Comparison of ENCODE assay signal across 13 mouse cellular contexts in the genomic region with DNA sequence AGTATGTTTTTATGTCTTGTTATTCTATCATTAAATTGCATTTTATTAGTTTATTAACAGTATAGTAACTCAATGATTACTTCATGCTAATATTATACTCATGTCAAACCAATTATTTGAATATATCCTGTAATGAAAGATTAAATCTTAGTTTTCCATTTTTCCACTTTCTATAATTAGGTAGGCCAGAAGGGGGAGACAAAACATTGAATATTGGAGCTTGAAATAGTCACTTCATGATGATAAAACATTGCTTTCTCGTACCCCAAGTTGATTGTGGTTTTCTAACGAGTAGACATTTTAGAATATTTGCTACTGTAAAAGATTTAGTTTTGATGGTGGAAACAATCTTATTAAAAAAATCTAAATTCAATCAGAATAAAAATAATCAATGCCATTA.
DNase-seq lines count a peak whose midpoint lies in the region; ATAC-seq and TF ChIP-seq lines count a peak whose summit lies in the region.
"Had no signal": no experiment of that assay in that cellular context is flagged by ENCODE, and none has a peak within 500 bp of the region (broad histone marks: within the 10 kb centered on the region; RNA-seq: fewer than 3 reads in every experiment).

No protein-coding gene starts in this region.

- no peak overlapping the region for H3K4me3 ChIP-seq in hindbrain, embryonic 11.5 days (ENCODE audit: low read depth, low read length)
- no peak overlapping the region for H3K4me3 ChIP-seq in hindbrain, embryonic 10.5 days
- no peak overlapping the region for H3K4me3 ChIP-seq in lung, postnatal 0 days (ENCODE audit: low read depth, low read length)
- H3K4me3 ChIP-seq: forebrain, embryonic 13.5 days; midbrain, embryonic 13.5 days had no signal

- no peak for TF ChIP-seq EP300 in lung, postnatal 0 days (IDR thresholded peaks at IDR 0.05)

- H3K9ac ChIP-seq in hindbrain, embryonic 11.5 days (ENCODE audit: low read depth, low read length) = no peak overlapping the region
- no peak overlapping the region for H3K9ac ChIP-seq in lung, postnatal 0 days (replicated peaks; ENCODE audit: low read depth)
- H3K9ac ChIP-seq: forebrain, embryonic 13.5 days; liver, embryonic 14.5 days; midbrain, embryonic 13.5 days had no signal

- WGBS in hindbrain, embryonic 11.5 days = 81% methylated on average over 2 of the region's 2 CpGs
- WGBS in hindbrain, embryonic 10.5 days = 81% methylated on average over 2 of the region's 2 CpGs
- 43% methylated on average over 2 of the region's 2 CpGs for WGBS in lung, postnatal 0 days

- no peaks in the 10 kb centered on the region for H3K27me3 ChIP-seq in hindbrain, embryonic 11.5 days (ENCODE audit: control insufficient read depth, insufficient read depth, low read length)
- H3K27me3 ChIP-seq in hindbrain, embryonic 10.5 days (ENCODE audit: insufficient read depth, poor library complexity, severe bottlenecking) = no peaks in the 10 kb centered on the region
- no peaks in the 10 kb centered on the region for H3K27me3 ChIP-seq in lung, postnatal 0 days (replicated peaks; ENCODE audit: insufficient read depth, low read length)
- H3K27me3 ChIP-seq: forebrain, embryonic 13.5 days; midbrain, embryonic 13.5 days had no signal

- H3K9me3 ChIP-seq in hindbrain, embryonic 11.5 days (ENCODE audit: control insufficient read depth, low read length) = no peaks in the 10 kb centered on the region
- no peaks in the 10 kb centered on the region for H3K9me3 ChIP-seq in hindbrain, embryonic 10.5 days
- H3K9me3 ChIP-seq in lung, postnatal 0 days (ENCODE audit: low read length) = no peaks in the 10 kb centered on the region
- H3K9me3 ChIP-seq: forebrain, embryonic 13.5 days; midbrain, embryonic 13.5 days had no signal

- no peaks in the 10 kb centered on the region for H3K4me1 ChIP-seq in hindbrain, embryonic 11.5 days (replicated peaks; ENCODE audit: control insufficient read depth, insufficient read depth, low read length)
- no peaks in the 10 kb centered on the region for H3K4me1 ChIP-seq in hindbrain, embryonic 10.5 days (replicated peaks)
- H3K4me1 ChIP-seq in lung, postnatal 0 days (ENCODE audit: insufficient read depth, low read depth, low read length) = no peaks in the 10 kb centered on the region
- H3K4me1 ChIP-seq: forebrain, embryonic 13.5 days; midbrain, embryonic 13.5 days had no signal

- H3K36me3 ChIP-seq in hindbrain, embryonic 11.5 days (ENCODE audit: control insufficient read depth, insufficient read depth, low read length) = no peaks in the 10 kb centered on the region
- H3K36me3 ChIP-seq in hindbrain, embryonic 10.5 days = no peaks in the 10 kb centered on the region
- no peaks in the 10 kb centered on the region for H3K36me3 ChIP-seq in lung, postnatal 0 days (ENCODE audit: insufficient read depth, low read length)
- H3K36me3 ChIP-seq: midbrain, embryonic 13.5 days had no signal

- DNase-seq in hindbrain, embryonic 11.5 days (ENCODE audit: low spot score) = peak; percentile 4
- no peak for DNase-seq in hindbrain, embryonic 10.5 days (ENCODE audit: low spot score)
- peak; percentile 4 for DNase-seq in lung, postnatal 0 days (ENCODE audit: low spot score)
- no peak for DNase-seq in lung, adult 18-20 months
- peak; percentile 39 for DNase-seq in adipocyte (ENCODE audit: low spot score)
- peak; percentile 47 for DNase-seq in retina, embryonic 14.5 days (ENCODE audit: low spot score)
- DNase-seq in right cerebral cortex, postnatal 4 days = no peak
- DNase-seq: spleen, adult 18-20 months; thymus, adult 2 months had no signal

- H3K4me2 ChIP-seq in hindbrain, embryonic 11.5 days (replicated peaks; ENCODE audit: low read depth, low read length) = no peak overlapping the region
- no peak overlapping the region for H3K4me2 ChIP-seq in lung, postnatal 0 days (replicated peaks; ENCODE audit: low read depth, low read length)
- H3K4me2 ChIP-seq: forebrain, embryonic 13.5 days; midbrain, embryonic 13.5 days had no signal

- ATAC-seq in hindbrain, embryonic 11.5 days (ENCODE audit: low FRiP score) = no peak
- no peak for ATAC-seq in lung, postnatal 0 days
- ATAC-seq: forebrain, embryonic 13.5 days; inflammation-experienced regulatory T-cells, adult 6 months; midbrain, embryonic 13.5 days had no signal

- TF ChIP-seq CTCF in lung, postnatal 0 days (IDR thresholded peaks at IDR 0.05) = peak; percentile 34

- no peak overlapping the region for H3K27ac ChIP-seq in hindbrain, embryonic 11.5 days (ENCODE audit: low read depth, low read length)
- no peak overlapping the region for H3K27ac ChIP-seq in hindbrain, embryonic 10.5 days
- no peak overlapping the region for H3K27ac ChIP-seq in lung, postnatal 0 days (ENCODE audit: low read length)
- H3K27ac ChIP-seq: forebrain, embryonic 13.5 days; liver, embryonic 14.5 days; midbrain, embryonic 13.5 days had no signal

Comparison
In these comparisons a context has a peak if more than half of its experiments do, and no peak if none do; other contexts are left out.
1. DNase-seq: peak in hindbrain, embryonic 11.5 days (single experiment), lung, postnatal 0 days (single experiment), adipocyte (single experiment) and retina, embryonic 14.5 days (single experiment); none in hindbrain, embryonic 10.5 days (single experiment), lung, adult 18-20 months (0 of 2) and right cerebral cortex, postnatal 4 days (single experiment).